Mouse (Mus musculus): ENCODE measurements at regions not wholly inside any gene's neighbourhood (a gene's known extent, or its start where the extent isn't known, plus 50 kb on each side); places are given as distances from the start of the nearest gene placed in this dataset.

GRCm38 (mm10) chr2:9360020-9360419, 521.0 kb upstream of the 4930412O13Rik start:
- no peaks in the 10 kb centered on the region for H3K27me3 ChIP-seq (ENCODE audit: control insufficient read depth in 1 of 2, insufficient read depth in 2 of 2, low read length in 2 of 2)
- H3K36me3 ChIP-seq (ENCODE audit: control insufficient read depth in 1 of 2, insufficient read depth in 2 of 2, low read length in 2 of 2): no peaks in the 10 kb centered on the region
- no peaks in the 10 kb centered on the region for H3K4me1 ChIP-seq (ENCODE audit: control insufficient read depth in 1 of 2, insufficient read depth in 2 of 2, low read length in 2 of 2)
- H3K4me3 ChIP-seq (ENCODE audit: control insufficient read depth in 1 of 2, insufficient read depth in 1 of 2, low read depth in 2 of 2, low read length in 2 of 2): no peak overlapping the region
- no peaks in the 10 kb centered on the region for H3K79me2 ChIP-seq (ENCODE audit: control insufficient read depth, insufficient read depth, low read length, poor library complexity)
- no peak for DNase-seq (ENCODE audit: low read depth, low spot score)
- TF ChIP-seq UBTF (IDR thresholded peaks at IDR 0.05; ENCODE audit: borderline replicate concordance, insufficient read depth, low read depth, low read length) (no peak), MXI1 (IDR thresholded peaks at IDR 0.05; ENCODE audit: low read depth, low read length) (no peak), USF2 (IDR thresholded peaks at IDR 0.05; ENCODE audit: borderline replicate concordance in 1 of 2, insufficient read depth in 1 of 2, low read depth in 1 of 2, low read length in 2 of 2) (no peak), GABPA (IDR thresholded peaks at IDR 0.05; ENCODE audit: low read depth, low read length) (no peak), RCOR1 (IDR thresholded peaks at IDR 0.05; ENCODE audit: low read depth, low read length) (no peak), JUND (IDR thresholded peaks at IDR 0.05; ENCODE audit: low read depth, low read length) (no peak), TCF12 (IDR thresholded peaks at IDR 0.05; ENCODE audit: low read depth, low read length) (no peak), EP300 (IDR thresholded peaks at IDR 0.05; ENCODE audit: low read depth in 1 of 2, low read length in 2 of 2) (no peak), RAD21 (IDR thresholded peaks at IDR 0.05; ENCODE audit: low read depth, low read length) (no peak), TBP (IDR thresholded peaks at IDR 0.05; ENCODE audit: low read depth, low read length) (no peak), ZMIZ1 (IDR thresholded peaks at IDR 0.05; ENCODE audit: low read depth, low read length) (no peak), ELF1 (IDR thresholded peaks at IDR 0.05; ENCODE audit: low read depth, low read length) (no peak), ZC3H11A (IDR thresholded peaks at IDR 0.05; ENCODE audit: low read depth, low read length) (no peak), MAX (IDR thresholded peaks at IDR 0.05; ENCODE audit: low read length) (no peak), CHD1 (IDR thresholded peaks at IDR 0.05; ENCODE audit: low read depth, low read length) (no peak), ZKSCAN1 (IDR thresholded peaks at IDR 0.05; ENCODE audit: low read depth, low read length) (no peak), MAFK (IDR thresholded peaks at IDR 0.05; ENCODE audit: borderline replicate concordance, low read depth, low read length) (no peak)
- no peak overlapping the region for H3K27ac ChIP-seq (ENCODE audit: control insufficient read depth, low read depth, low read length)
- H3K9me3 ChIP-seq (replicated peaks; ENCODE audit: insufficient read depth, low read length): no peaks in the 10 kb centered on the region
- no peak overlapping the region for H3K9ac ChIP-seq (ENCODE audit: control insufficient read depth, low read depth, low read length, poor library complexity, severe bottlenecking)

- Histone ChIP-seq H3K27me3 (ENCODE audit: control insufficient read depth in 1 of 2, insufficient read depth in 2 of 2, low read length in 2 of 2) (no peaks in the 10 kb centered on the region), H3K4me1 (ENCODE audit: control insufficient read depth in 1 of 2, insufficient read depth in 2 of 2, low read length in 2 of 2) (no peaks in the 10 kb centered on the region), H3K36me3 (ENCODE audit: control insufficient read depth in 1 of 2, insufficient read depth in 2 of 2, low read length in 2 of 2) (no peaks in the 10 kb centered on the region), H3K9ac (ENCODE audit: control insufficient read depth, low read depth, low read length, poor library complexity, severe bottlenecking) (no peak overlapping the region), H3K79me2 (ENCODE audit: control insufficient read depth, insufficient read depth, low read length, poor library complexity) (no peaks in the 10 kb centered on the region), H3K4me3 (ENCODE audit: control insufficient read depth in 1 of 2, insufficient read depth in 1 of 2, low read depth in 2 of 2, low read length in 2 of 2) (no peak overlapping the region), H3K9me3 (replicated peaks; ENCODE audit: insufficient read depth, low read length) (no peaks in the 10 kb centered on the region), H3K27ac (ENCODE audit: control insufficient read depth, low read depth, low read length) (no peak overlapping the region)
- DNase-seq (ENCODE audit: low read depth, low spot score): no peak
- TF ChIP-seq UBTF (IDR thresholded peaks at IDR 0.05; ENCODE audit: borderline replicate concordance, insufficient read depth, low read depth, low read length): no peak
- TF ChIP-seq POLR2AphosphoS5 (IDR thresholded peaks at IDR 0.05; ENCODE audit: borderline replicate concordance, low read depth, low read length): no peak
- TF ChIP-seq KAT2A (conservative IDR thresholded peaks at IDR 0.05; ENCODE audit: low read depth, low read length): no peak
- no peak for TF ChIP-seq USF2 (IDR thresholded peaks at IDR 0.05; ENCODE audit: borderline replicate concordance in 1 of 2, insufficient read depth in 1 of 2, low read depth in 1 of 2, low read length in 2 of 2)
- no peak for TF ChIP-seq CHD1 (IDR thresholded peaks at IDR 0.05; ENCODE audit: low read depth, low read length)
- TF ChIP-seq GABPA (IDR thresholded peaks at IDR 0.05; ENCODE audit: low read depth, low read length): no peak
- TF ChIP-seq JUND (IDR thresholded peaks at IDR 0.05; ENCODE audit: low read depth, low read length): no peak
- no peak for TF ChIP-seq ZC3H11A (IDR thresholded peaks at IDR 0.05; ENCODE audit: low read depth, low read length)
- TF ChIP-seq RAD21 (IDR thresholded peaks at IDR 0.05; ENCODE audit: low read depth, low read length): no peak
- TF ChIP-seq CTCF (IDR thresholded peaks at IDR 0.05 in 2 of 3, conservative IDR thresholded peaks at IDR 0.05 in 1 of 3; ENCODE audit: control insufficient read depth in 1 of 3, insufficient read depth in 1 of 3, low read depth in 2 of 3, low read length in 3 of 3, poor library complexity in 1 of 3, severe bottlenecking in 1 of 3): no peak
These were observed 513.1 kb upstream of the 4930412O13Rik start for GRCm38 (mm10) chr2:9367801-9368584.
